Mouse (Mus musculus) liver, postnatal 0 days (tissue): ENCODE data around the gene Ccdc180. TPM values are rescaled to one million over a fixed set of nuclear protein-coding genes. Genes with fewer than 3 reads are reported as not detected.
A peak's percentile ranks its signal among the peaks of the same experiment; 100 is the strongest.

ENCODE experiments used
- ATAC-seq: fragments of 200-750 bp; cut with Nextera tagmentation; 2 replicates; pipeline ENCODE4 v1.8.0; 2017; ENCODE audit warnings: mild to moderate bottlenecking, moderate library complexity
- DNase-seq: peaks from one replicate; pipeline ENCODE4 v3.0.0-alpha.2; 2016
- H3K27ac ChIP-seq: fragments of 300-500 bp; sonication (generic); 2 replicates; pipeline ENCODE4 v1.5.1; 2014; ENCODE audit warnings: antibody characterized with exemption, moderate library complexity, mild to moderate bottlenecking, low read depth
- H3K27me3 ChIP-seq: fragments of 300-500 bp; sonication (generic); 2 replicates; pipeline ENCODE4 v1.6.1; 2014; ENCODE audit warnings: low read length, control low read depth, mixed read lengths; ENCODE audit not compliant: insufficient read depth
- H3K36me3 ChIP-seq: fragments of 300-500 bp; sonication (generic); replicated peaks from 2 replicates; pipeline ENCODE4 v1.6.1; 2014; ENCODE audit warnings: mild to moderate bottlenecking, control low read depth, low read length, moderate library complexity, mixed read lengths; ENCODE audit not compliant: insufficient read depth
- H3K4me1 ChIP-seq: fragments of 300-500 bp; sonication (generic); 2 replicates; pipeline ENCODE4 v1.6.1; 2014; ENCODE audit warnings: antibody characterized with exemption, mild to moderate bottlenecking, control low read depth; ENCODE audit not compliant: insufficient read depth
- H3K4me2 ChIP-seq: fragments of 300-500 bp; sonication (generic); 2 replicates; pipeline ENCODE4 v1.6.1; 2014; ENCODE audit warnings: low read depth, mild to moderate bottlenecking, low read length, moderate library complexity, mixed read lengths
- H3K4me3 ChIP-seq: fragments of 300-500 bp; sonication (generic); 2 replicates; pipeline ENCODE4 v1.5.1; 2014; ENCODE audit warnings: low read depth, low read length
- H3K9ac ChIP-seq: fragments of 300-500 bp; sonication (generic); replicated peaks from 2 replicates; pipeline ENCODE4 v1.6.1; 2014; ENCODE audit warnings: mild to moderate bottlenecking, moderate library complexity
- H3K9me3 ChIP-seq: fragments of 300-500 bp; sonication (generic); 2 replicates; pipeline ENCODE4 v1.6.1; 2016; ENCODE audit warnings: mild to moderate bottlenecking, control low read depth, low read length, mixed read lengths
- CTCF ChIP-seq: sonication (generic); IDR thresholded peaks from 2 replicates; pipeline ENCODE4 v1.5.1; 2016; ENCODE audit warnings: antibody characterized with exemption, low read depth
- EP300 ChIP-seq: IDR thresholded peaks from 2 replicates; pipeline ENCODE4 v1.6.1; 2016; ENCODE audit warnings: antibody characterized with exemption, low read depth, mild to moderate bottlenecking
- WGBS: fragments of 180-500 bp; shearing (Covaris S2); extraction: QIAGEN DNeasy Blood & Tissue Kit; methylation state at CpG from one replicate; pipeline ENCODE4 v1.1.7; 2014; ENCODE audit not compliant: insufficient replicate concordance; 5-methylcytosine and 5-hydroxymethylcytosine counted together
- polyA plus RNA-seq: library from polyadenylated mRNA; unstranded; fragments of >200 nt; fragmentation: Nextera tagmentation; extraction: Ambion mirVana; gene quantifications from 2 replicates; pipeline ENCODE4 v1.2.1, GENCODE M21; 2015

The Ccdc180 gene
- polyA plus RNA-seq, 1 experiment from 2014 or later: 0.16 TPM

DNA sequence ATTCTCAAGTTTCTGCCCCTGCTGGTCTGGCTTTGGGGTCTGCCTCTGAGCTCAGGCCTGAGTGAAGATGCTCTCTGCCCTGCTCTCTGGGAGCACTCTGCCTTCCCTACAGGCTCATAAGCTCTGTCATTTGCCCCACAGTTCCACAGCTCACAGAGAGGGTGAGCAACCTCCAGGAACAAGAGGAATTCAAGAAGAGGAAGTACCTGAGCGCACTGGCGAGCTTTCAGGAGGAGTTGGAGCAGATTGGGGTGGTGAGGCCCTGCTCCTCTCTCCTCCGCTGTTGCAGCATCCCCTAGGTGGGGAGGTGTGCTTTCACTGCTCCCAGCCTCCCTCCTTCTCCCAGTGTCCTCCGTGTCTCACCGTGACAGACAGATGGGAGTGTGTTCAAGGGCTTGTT, 8.3 kb downstream of the Ccdc180 start:
- H3K36me3 ChIP-seq: no peaks in the 10 kb centered on the region
- H3K4me1 ChIP-seq: no peaks in the 10 kb centered on the region
- DNase-seq: no peak
- H3K4me2 ChIP-seq: no peak overlapping the region
- H3K27ac ChIP-seq: no peak overlapping the region
- no peaks in the 10 kb centered on the region for H3K27me3 ChIP-seq
- H3K9me3 ChIP-seq: no peaks in the 10 kb centered on the region
- no peak for ATAC-seq
- TF ChIP-seq EP300: no peak
- TF ChIP-seq CTCF: no peak
- no peak overlapping the region for H3K4me3 ChIP-seq
- 37% methylated on average over 5 of the region's 5 CpGs for WGBS
- H3K9ac ChIP-seq: no peak overlapping the region

DNA sequence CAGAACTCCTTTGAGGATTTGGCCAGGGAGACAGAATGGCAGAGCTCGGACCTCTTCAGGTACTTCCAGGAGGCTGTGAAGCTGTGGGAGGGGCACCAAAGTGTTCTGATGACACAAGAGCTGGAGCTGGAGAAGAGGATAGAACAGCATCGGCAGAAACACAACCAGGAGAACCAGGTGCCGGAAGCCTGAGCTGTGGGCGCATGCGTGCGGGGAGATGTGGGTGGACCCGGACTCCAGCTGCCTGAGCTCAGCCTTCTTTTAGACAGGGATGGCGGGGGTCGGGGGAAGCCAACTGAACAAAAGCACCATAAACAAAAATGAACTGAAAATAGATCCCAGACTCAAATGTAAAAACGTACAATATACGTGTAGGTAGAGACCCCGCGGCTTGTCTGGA, 19.2 kb downstream of the Ccdc180 start:
- H3K9ac ChIP-seq: no peak overlapping the region
- WGBS: 83% methylated on average over 13 of the region's 13 CpGs
- H3K36me3 ChIP-seq: no peaks in the 10 kb centered on the region
- no peaks in the 10 kb centered on the region for H3K9me3 ChIP-seq
- no peaks in the 10 kb centered on the region for H3K4me1 ChIP-seq
- H3K27ac ChIP-seq: no peak overlapping the region
- TF ChIP-seq CTCF (no peak), EP300 (no peak)
- no peak overlapping the region for H3K4me2 ChIP-seq
- H3K27me3 ChIP-seq: no peaks in the 10 kb centered on the region
- ATAC-seq: no peak
- no peak overlapping the region for H3K4me3 ChIP-seq
- no peak for DNase-seq

DNA sequence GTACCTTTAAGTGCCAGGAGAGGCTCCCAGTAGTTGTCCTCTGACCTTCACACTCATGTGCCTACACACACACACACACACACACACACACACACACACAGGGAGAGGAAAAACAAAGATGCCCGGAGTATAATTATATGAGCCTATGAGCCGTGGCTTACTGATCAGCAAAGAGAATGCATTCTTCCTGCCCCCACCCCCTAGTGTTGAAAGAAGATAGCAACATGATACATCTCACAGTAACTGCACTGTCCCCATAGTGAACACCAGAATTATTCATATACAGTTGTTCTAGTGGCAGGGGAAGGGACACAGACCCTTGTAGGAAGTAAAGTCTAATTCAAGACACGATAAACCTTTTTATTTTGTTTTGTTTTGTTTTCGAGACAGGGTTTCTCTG, 19.8 kb downstream of the Ccdc180 start:
- Histone ChIP-seq H3K4me3 (no peak overlapping the region), H3K9ac (no peak overlapping the region), H3K27ac (no peak overlapping the region), H3K27me3 (no peaks in the 10 kb centered on the region), H3K4me2 (no peak overlapping the region), H3K36me3 (no peaks in the 10 kb centered on the region), H3K9me3 (no peaks in the 10 kb centered on the region), H3K4me1 (no peaks in the 10 kb centered on the region)
- TF ChIP-seq EP300: no peak
- TF ChIP-seq CTCF: 0 out of 2 replicates have a peak, but pooled peaks have one; percentile 10
- WGBS: 70% methylated on average over 4 of the region's 4 CpGs
- no peak for ATAC-seq
- no peak for DNase-seq

DNA sequence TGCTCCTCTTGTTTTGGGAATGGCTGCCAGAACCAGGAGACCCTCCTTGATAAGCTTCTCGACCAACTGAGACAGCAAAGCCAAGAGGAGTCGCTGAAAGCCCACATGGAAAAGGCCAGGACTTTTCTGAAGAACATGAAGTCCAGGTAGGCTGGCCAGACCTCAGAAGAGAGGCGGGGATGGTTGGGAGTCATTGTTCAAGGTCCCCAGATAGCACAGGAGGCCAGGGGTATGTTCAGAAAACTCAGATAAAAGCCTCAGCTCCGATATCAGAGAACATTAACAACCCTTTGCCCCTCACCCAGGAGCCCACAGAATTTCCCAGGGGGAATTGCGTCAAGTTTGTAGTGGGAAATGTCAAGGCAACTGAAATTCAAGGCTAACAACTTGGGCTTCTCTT, 21.2 kb downstream of the Ccdc180 start:
- no peak for DNase-seq

DNA sequence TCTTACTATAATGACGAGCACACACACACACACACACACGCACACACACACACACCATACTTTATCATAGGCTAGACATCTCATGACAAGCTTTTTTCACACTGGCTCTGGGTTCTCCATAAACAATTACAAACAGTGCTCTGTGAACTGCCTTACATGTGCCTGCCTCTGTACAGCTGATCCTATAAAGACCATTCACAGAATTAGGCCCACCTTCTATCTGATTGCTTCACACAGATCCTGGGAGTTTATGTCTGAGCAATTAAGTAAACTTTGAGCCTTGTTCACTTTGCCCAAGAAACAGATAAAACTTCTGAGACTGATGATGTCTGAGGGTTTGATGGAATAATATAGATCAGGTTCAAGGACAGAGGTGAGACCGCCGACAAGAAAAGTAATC, 21.8 kb downstream of the Ccdc180 start:
- Histone ChIP-seq H3K9ac (no peak overlapping the region), H3K27ac (no peak overlapping the region), H3K36me3 (no peaks in the 10 kb centered on the region), H3K9me3 (no peaks in the 10 kb centered on the region), H3K4me1 (no peaks in the 10 kb centered on the region), H3K4me3 (no peak overlapping the region), H3K4me2 (no peak overlapping the region), H3K27me3 (no peaks in the 10 kb centered on the region)
- DNase-seq (no peak), ATAC-seq (no peak)
- 75% methylated on average over 4 of the region's 4 CpGs for WGBS
- no peak for TF ChIP-seq EP300
- no peak for TF ChIP-seq CTCF

More for the DNA sequence above, 21.2 kb downstream of the Ccdc180 start:
- Histone ChIP-seq H3K4me2 (no peak overlapping the region), H3K9ac (no peak overlapping the region), H3K27ac (no peak overlapping the region), H3K9me3 (no peaks in the 10 kb centered on the region), H3K4me3 (no peak overlapping the region), H3K4me1 (no peaks in the 10 kb centered on the region), H3K27me3 (no peaks in the 10 kb centered on the region), H3K36me3 (no peaks in the 10 kb centered on the region)
- WGBS: 58% methylated on average over 5 of the region's 5 CpGs
- ATAC-seq: no peak
- TF ChIP-seq EP300: no peak
- no peak for TF ChIP-seq CTCF

DNA sequence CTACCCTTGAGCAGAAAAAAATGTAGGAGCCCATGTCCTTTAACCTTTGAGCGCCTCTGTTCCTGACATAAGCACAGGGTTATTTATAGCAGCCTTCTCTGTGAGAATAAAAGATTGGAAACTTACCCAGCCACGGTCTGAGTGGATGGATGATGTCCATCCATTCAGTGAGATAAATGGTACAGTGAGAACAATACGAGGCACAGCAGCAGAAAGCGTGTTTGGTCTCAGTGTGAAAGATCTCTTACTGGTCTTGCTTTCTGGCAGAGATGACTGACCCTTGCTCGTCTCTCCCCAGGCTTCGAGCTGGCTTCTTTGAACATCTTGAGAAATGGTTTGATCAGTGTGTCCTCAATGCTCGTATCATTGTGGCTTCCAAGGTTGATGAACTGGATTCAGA, 27.0 kb downstream of the Ccdc180 start:
- H3K27me3 ChIP-seq: no peaks in the 10 kb centered on the region
- H3K9me3 ChIP-seq: no peaks in the 10 kb centered on the region
- H3K27ac ChIP-seq: no peak overlapping the region
- ATAC-seq (no peak), DNase-seq (no peak)
- H3K4me1 ChIP-seq: no peaks in the 10 kb centered on the region
- H3K4me3 ChIP-seq: no peak overlapping the region
- WGBS: 73% methylated on average over 7 of the region's 7 CpGs
- no peak overlapping the region for H3K9ac ChIP-seq
- no peaks in the 10 kb centered on the region for H3K36me3 ChIP-seq
- TF ChIP-seq CTCF (no peak), EP300 (no peak)
- no peak overlapping the region for H3K4me2 ChIP-seq

DNA sequence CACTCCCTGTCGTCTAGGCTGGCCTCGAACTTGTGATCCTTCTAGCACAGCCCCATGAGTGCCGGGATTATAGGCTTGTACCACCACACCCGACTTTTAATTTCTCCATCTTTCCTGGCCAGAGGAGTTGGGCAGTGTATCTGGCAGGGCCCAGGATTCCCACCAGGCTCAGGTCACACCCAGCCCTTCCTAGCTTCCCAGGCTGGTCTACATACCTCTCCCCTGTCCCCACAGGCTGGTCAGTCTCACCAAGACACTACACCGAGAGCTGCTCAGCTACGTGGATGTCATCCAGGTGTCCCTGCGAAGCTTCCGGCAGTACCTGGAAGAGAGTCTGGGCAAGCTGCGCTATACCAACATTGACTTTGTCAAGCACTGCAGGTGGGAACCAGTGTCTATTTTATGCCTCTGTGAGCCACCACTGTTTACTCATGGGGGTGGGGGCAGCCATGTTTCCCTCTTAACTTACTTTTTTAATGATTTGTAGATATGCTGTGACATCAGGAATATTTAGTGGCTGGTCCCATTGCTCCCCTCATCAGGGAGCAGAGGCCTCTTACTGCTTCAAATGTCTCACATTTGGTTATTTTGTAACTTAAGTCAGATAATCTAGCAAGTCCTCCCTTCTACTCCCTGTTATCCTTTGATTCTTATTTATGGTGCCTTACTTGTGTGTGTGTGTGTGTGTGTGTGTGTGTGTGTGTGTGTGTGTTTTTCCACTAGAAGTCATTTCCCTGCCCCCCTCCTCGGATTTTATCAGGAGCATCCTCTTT, 31.7 kb downstream of the Ccdc180 start:
- H3K4me2 ChIP-seq: no peak overlapping the region
- 79% methylated on average over 10 of the region's 10 CpGs for WGBS
- TF ChIP-seq CTCF: no peak
- TF ChIP-seq EP300: no peak
- ATAC-seq (no peak), DNase-seq (no peak)
- no peak overlapping the region for H3K27ac ChIP-seq
- no peak overlapping the region for H3K4me3 ChIP-seq
- no peaks in the 10 kb centered on the region for H3K27me3 ChIP-seq
- H3K4me1 ChIP-seq: no peaks in the 10 kb centered on the region
- no peaks in the 10 kb centered on the region for H3K9me3 ChIP-seq
- no peak overlapping the region for H3K9ac ChIP-seq
- no peaks in the 10 kb centered on the region for H3K36me3 ChIP-seq
